8 mouse cellular contexts compared by ENCODE assay signal in genomic region chr2:92389645-92390044, GRCm38 (mm10). TPM values are rescaled to one million over a fixed set of nuclear protein-coding genes. Genes with fewer than 3 reads are reported as not detected.
DNase-seq lines count a peak whose midpoint lies in the region; ATAC-seq and TF ChIP-seq lines count a peak whose summit lies in the region.

No protein-coding gene starts in this region.

- no peak for TF ChIP-seq CTCF in kidney, adult 2 months (conservative IDR thresholded peaks at IDR 0.05; ENCODE audit: insufficient read depth, insufficient read length, low read depth, low read length)
- TF ChIP-seq CTCF in cortical plate, adult 2 months (IDR thresholded peaks at IDR 0.05; ENCODE audit: extremely low read depth, insufficient read depth, low read length), result no peak

- DNase-seq in kidney, adult 2 months, result no peak
- DNase-seq in kidney, postnatal 36 days, result no peak
- no peak for DNase-seq in frontal cortex, postnatal 25 days (ENCODE audit: low spot score in 2 of 2)
- DNase-seq in layer of hippocampus, postnatal 10 days (ENCODE audit: low spot score in 2 of 2), result no peak
- DNase-seq in left cerebral cortex, adult 8-10 months (ENCODE audit: low spot score in 2 of 2), result no peak

- no peaks in the 10 kb centered on the region for H3K9me3 ChIP-seq in hindbrain, embryonic 15.5 days
- no peaks in the 10 kb centered on the region for H3K9me3 ChIP-seq in midbrain, embryonic 15.5 days

- H3K4me2 ChIP-seq in hindbrain, embryonic 15.5 days, result peak overlapping the region; percentile 90
- H3K4me2 ChIP-seq in midbrain, embryonic 15.5 days, result peak overlapping the region; percentile 65

- 28% methylated on average over 10 of the region's 10 CpGs for WGBS in kidney, adult 2 months
- WGBS in hindbrain, embryonic 15.5 days, result 2% methylated on average over 10 of the region's 10 CpGs
- WGBS in midbrain, embryonic 15.5 days, result 1% methylated on average over 10 of the region's 10 CpGs

- no peaks in the 10 kb centered on the region for H3K36me3 ChIP-seq in kidney, adult 2 months (ENCODE audit: control insufficient read depth, insufficient read depth, low read length)
- peaks cover 28% of the 10 kb centered on the region for H3K36me3 ChIP-seq in hindbrain, embryonic 15.5 days
- peaks cover 24% of the 10 kb centered on the region for H3K36me3 ChIP-seq in midbrain, embryonic 15.5 days (replicated peaks)

- H3K27me3 ChIP-seq in kidney, adult 2 months (replicated peaks; ENCODE audit: control insufficient read depth, insufficient read depth, low read length), result no peaks in the 10 kb centered on the region
- H3K27me3 ChIP-seq in hindbrain, embryonic 15.5 days, result no peaks in the 10 kb centered on the region
- H3K27me3 ChIP-seq in midbrain, embryonic 15.5 days (replicated peaks), result no peaks in the 10 kb centered on the region

- H3K4me3 ChIP-seq in kidney, adult 2 months (ENCODE audit: insufficient read depth, low read depth, low read length), result peak overlapping the region; percentile 68
- H3K4me3 ChIP-seq in cortical plate, adult 2 months (ENCODE audit: insufficient read depth, low read length), result peak overlapping the region; percentile 88
- H3K4me3 ChIP-seq in hindbrain, embryonic 15.5 days, result peak overlapping the region; percentile 72
- H3K4me3 ChIP-seq in midbrain, embryonic 15.5 days, result peak overlapping the region; percentile 61

- TF ChIP-seq POLR2A in kidney, adult 2 months (IDR thresholded peaks at IDR 0.05; ENCODE audit: low read depth, low read length), result no peak
- no peak for TF ChIP-seq POLR2A in cortical plate, adult 2 months (IDR thresholded peaks at IDR 0.05; ENCODE audit: extremely low read depth, insufficient read depth, low read length)

- ATAC-seq in hindbrain, embryonic 15.5 days (ENCODE audit: low FRiP score, low read depth), result no peak
- no peak; the same call in 1 of the 2 replicates for ATAC-seq in midbrain, embryonic 15.5 days (replicated peaks)

- H3K4me1 ChIP-seq in kidney, adult 2 months (ENCODE audit: control insufficient read depth, insufficient read depth, low read length), result no peaks in the 10 kb centered on the region; the same call in 1 of the 2 replicates
- H3K4me1 ChIP-seq in cortical plate, adult 2 months (ENCODE audit: control insufficient read depth, insufficient read depth, low read length), result peaks cover 15% of the 10 kb centered on the region
- H3K4me1 ChIP-seq in hindbrain, embryonic 15.5 days (replicated peaks), result peaks cover 62% of the 10 kb centered on the region
- peaks cover 60% of the 10 kb centered on the region for H3K4me1 ChIP-seq in midbrain, embryonic 15.5 days

- peak overlapping the region; percentile 63; the same call in 1 of the 2 replicates for H3K27ac ChIP-seq in kidney, adult 2 months (ENCODE audit: insufficient read depth, low read depth, low read length)
- H3K27ac ChIP-seq in cortical plate, adult 2 months (ENCODE audit: insufficient read depth, low read length), result peak overlapping the region; percentile 3; the same call in 1 of the 2 replicates
- H3K27ac ChIP-seq in hindbrain, embryonic 15.5 days (replicated peaks), result peak overlapping the region; percentile 95
- H3K27ac ChIP-seq in midbrain, embryonic 15.5 days, result peak overlapping the region; percentile 90

- peak overlapping the region; percentile 87 for H3K9ac ChIP-seq in hindbrain, embryonic 15.5 days
- peak overlapping the region; percentile 62; the same call in 1 of the 2 replicates for H3K9ac ChIP-seq in midbrain, embryonic 15.5 days

RNA-seq across cellular contexts. Expression of gene 1700029I15Rik, which starts 7.3 kb away (rescaled TPM):
- polyA plus RNA-seq in kidney, adult 2 months (2012; rRNA removed), result 4.3 and 5.3 TPM in 2 replicates
- 4.2 and 4.4 TPM in 2 replicates for polyA plus RNA-seq in cortical plate, adult 2 months (2012; rRNA removed)
- 7.8 and 8.8 TPM in 2 replicates for polyA plus RNA-seq in hindbrain, embryonic 15.5 days (2015; fragmentation: Nextera tagmentation; extraction: Ambion mirVana)
- 7.6 and 8.4 TPM in 2 replicates for polyA plus RNA-seq in midbrain, embryonic 15.5 days (2015; fragmentation: Nextera tagmentation; extraction: Ambion mirVana)
- 1 to 10 TPM; 5.1 to 5.7 TPM for total RNA-seq in layer of hippocampus, postnatal 10 days (2021)
- 1 to 10 TPM; 2.1 to 4.8 (median 3.4) TPM for total RNA-seq in left cerebral cortex, adult 8-10 months (2022)

RNA-seq across cellular contexts. Expression of gene Mapk8ip1, which starts 11.4 kb away (rescaled TPM):
- 41.5 and 49.3 TPM in 2 replicates for polyA plus RNA-seq in kidney, adult 2 months (2012; rRNA removed)
- 320 and 321 TPM in 2 replicates for polyA plus RNA-seq in cortical plate, adult 2 months (2012; rRNA removed)
- 162 and 178 TPM in 2 replicates for polyA plus RNA-seq in hindbrain, embryonic 15.5 days (2015; fragmentation: Nextera tagmentation; extraction: Ambion mirVana)
- 155 and 165 TPM in 2 replicates for polyA plus RNA-seq in midbrain, embryonic 15.5 days (2015; fragmentation: Nextera tagmentation; extraction: Ambion mirVana)
- total RNA-seq in layer of hippocampus, postnatal 10 days (2021), result 100 to 1,000 TPM; 385 to 403 TPM
- 100 to 1,000 TPM; 328 to 363 (median 345) TPM for total RNA-seq in left cerebral cortex, adult 8-10 months (2022)

RNA-seq across cellular contexts. Expression of gene Large2, which starts 15.0 kb away (rescaled TPM):
- polyA plus RNA-seq in kidney, adult 2 months (2012; rRNA removed), result 54.1 and 70.7 TPM in 2 replicates
- polyA plus RNA-seq in cortical plate, adult 2 months (2012; rRNA removed), result 0.31 and 0.59 TPM in 2 replicates
- 1.5 TPM in 2 replicates for polyA plus RNA-seq in hindbrain, embryonic 15.5 days (2015; fragmentation: Nextera tagmentation; extraction: Ambion mirVana)
- polyA plus RNA-seq in midbrain, embryonic 15.5 days (2015; fragmentation: Nextera tagmentation; extraction: Ambion mirVana), result 1.5 and 1.9 TPM in 2 replicates
- total RNA-seq in layer of hippocampus, postnatal 10 days (2021), result under 1 TPM; 0.45 to 0.64 TPM
- total RNA-seq in left cerebral cortex, adult 8-10 months (2022), result 1 to 10 TPM in 2 of 4 experiments, under 1 TPM in 2; 0.50 to 1.5 (median 0.85) TPM

RNA-seq across cellular contexts. Expression of gene Pex16, which starts 15.2 kb away (rescaled TPM):
- 81.9 and 92.5 TPM in 2 replicates for polyA plus RNA-seq in kidney, adult 2 months (2012; rRNA removed)
- polyA plus RNA-seq in cortical plate, adult 2 months (2012; rRNA removed), result 45.5 and 50.3 TPM in 2 replicates
- polyA plus RNA-seq in hindbrain, embryonic 15.5 days (2015; fragmentation: Nextera tagmentation; extraction: Ambion mirVana), result 37.3 and 40.1 TPM in 2 replicates
- 41.3 and 47.5 TPM in 2 replicates for polyA plus RNA-seq in midbrain, embryonic 15.5 days (2015; fragmentation: Nextera tagmentation; extraction: Ambion mirVana)
- total RNA-seq in layer of hippocampus, postnatal 10 days (2021), result 10 to 100 TPM; 37.0 to 41.5 TPM
- 10 to 100 TPM; 31.7 to 33.7 (median 32.7) TPM for total RNA-seq in left cerebral cortex, adult 8-10 months (2022)

RNA-seq across cellular contexts. Expression of gene Cry2, which starts 44.2 kb away (rescaled TPM):
- 13.5 and 15.3 TPM in 2 replicates for polyA plus RNA-seq in kidney, adult 2 months (2012; rRNA removed)
- polyA plus RNA-seq in cortical plate, adult 2 months (2012; rRNA removed), result 99.9 and 108 TPM in 2 replicates
- polyA plus RNA-seq in hindbrain, embryonic 15.5 days (2015; fragmentation: Nextera tagmentation; extraction: Ambion mirVana), result 41.1 and 47.9 TPM in 2 replicates
- polyA plus RNA-seq in midbrain, embryonic 15.5 days (2015; fragmentation: Nextera tagmentation; extraction: Ambion mirVana), result 47.5 and 49.0 TPM in 2 replicates
- 10 to 100 TPM; 89.1 to 94.8 TPM for total RNA-seq in layer of hippocampus, postnatal 10 days (2021)
- 100 to 1,000 TPM; 121 to 130 (median 128) TPM for total RNA-seq in left cerebral cortex, adult 8-10 months (2022)

Comparison
In these comparisons a context has a peak if more than half of its experiments do, and no peak if none do; other contexts are left out.
1. H3K27ac ChIP-seq: peak in every context shown above with its lines; median percentile 95 in hindbrain, embryonic 15.5 days; 90 in midbrain, embryonic 15.5 days; 63 in kidney, adult 2 months; 3 in cortical plate, adult 2 months.
2. RNA of gene Large2, which starts 15.0 kb away (polyA plus RNA-seq): 54.1 to 70.7 TPM in kidney, adult 2 months; 1.5 to 1.9 TPM in midbrain, embryonic 15.5 days, 1.5 TPM in hindbrain, embryonic 15.5 days and 0.31 to 0.59 TPM in cortical plate, adult 2 months; every median in the first group is over 10 times any median in the second.
3. Peak in every context shown above with its lines, with median percentiles within 50 percentile points of each other: H3K4me3 ChIP-seq.